Mouse (Mus musculus): ENCODE results near the gene Naxd.

DNA sequence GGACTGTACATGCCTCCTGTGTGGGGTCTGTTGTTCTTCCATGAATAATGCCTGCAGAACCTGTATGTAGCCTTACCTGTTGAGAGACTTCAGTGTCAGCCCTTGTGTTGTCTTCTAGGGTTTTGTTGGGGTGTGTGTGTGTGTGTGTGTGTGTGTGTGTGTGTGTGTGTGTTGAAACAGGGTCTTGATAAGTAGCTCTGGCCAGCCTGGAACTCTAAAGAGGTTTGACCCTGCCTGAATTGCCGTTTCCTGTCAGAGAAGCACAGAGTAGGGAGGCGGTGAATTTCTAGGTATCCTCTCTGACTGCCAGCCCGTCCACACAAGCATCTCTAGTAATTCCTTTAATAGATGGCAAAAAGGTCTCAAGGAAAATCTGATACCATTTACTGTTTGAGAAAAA is 62.2 kb downstream of the Naxd start:
- TF ChIP-seq POLR2A (IDR thresholded peaks at IDR 0.05; ENCODE audit: low read depth, low read length): no peak
- no peak for TF ChIP-seq CTCF (IDR thresholded peaks at IDR 0.05; ENCODE audit: extremely low read depth, insufficient read length, insufficient replicate concordance, low read depth, low read length)
